In genomic region chr3:121156043-121156442, GRCm38 (mm10) we compare ENCODE assay signal across 13 mouse cellular contexts. TPM values are rescaled to one million over a fixed set of nuclear protein-coding genes. Genes with fewer than 3 reads are reported as not detected.
DNase-seq lines count a peak whose midpoint lies in the region; ATAC-seq and TF ChIP-seq lines count a peak whose summit lies in the region.
"Had no signal": no experiment of that assay in that cellular context is flagged by ENCODE, and none has a peak within 500 bp of the region (broad histone marks: within the 10 kb centered on the region; RNA-seq: fewer than 3 reads in every experiment).

No protein-coding gene starts in this region.

- no peak for TF ChIP-seq POLR2A in brain, embryonic 14.5 days (IDR thresholded peaks at IDR 0.05; ENCODE audit: borderline replicate concordance, extremely low read depth, insufficient read depth, insufficient read length, poor library complexity, severe bottlenecking)

- peak; percentile 87 for DNase-seq in brain, embryonic 14.5 days (ENCODE audit: low read depth)
- peak; percentile 25 for DNase-seq in hindbrain, embryonic 11.5 days (ENCODE audit: low spot score)
- DNase-seq in left cerebral cortex, postnatal 4 days, result no peak
- DNase-seq in lung, postnatal 36 days, result no peak
- DNase-seq in adrenal gland, postnatal 4 days (ENCODE audit: low spot score in 2 of 2), result no peak
- DNase-seq: kidney, postnatal 14 days; right cerebral cortex, postnatal 14 days had no signal

- H3K36me3 ChIP-seq in embryonic facial prominence, embryonic 12.5 days, result no peaks in the 10 kb centered on the region
- H3K36me3 ChIP-seq in hindbrain, embryonic 11.5 days (ENCODE audit: control insufficient read depth, insufficient read depth, low read length), result no peaks in the 10 kb centered on the region
- no peaks in the 10 kb centered on the region for H3K36me3 ChIP-seq in midbrain, embryonic 13.5 days
- H3K36me3 ChIP-seq: heart, embryonic 13.5 days had no signal

- ATAC-seq in embryonic facial prominence, embryonic 12.5 days (ENCODE audit: insufficient number of reproducible peaks, insufficient read depth, low FRiP score, low TSS enrichment), result no peak
- peak; percentile 34; the same call in 1 of the 2 replicates for ATAC-seq in hindbrain, embryonic 11.5 days (ENCODE audit: low FRiP score)
- no peak for ATAC-seq in midbrain, embryonic 13.5 days
- ATAC-seq: inflammation-experienced regulatory T-cells, adult 6 months; lung, postnatal 0 days had no signal

- TF ChIP-seq CTCF in brain, embryonic 14.5 days (IDR thresholded peaks at IDR 0.05; ENCODE audit: borderline replicate concordance, extremely low read depth, insufficient read depth, insufficient read length), result no peak

- no peak overlapping the region for H3K4me3 ChIP-seq in embryonic facial prominence, embryonic 12.5 days
- H3K4me3 ChIP-seq in hindbrain, embryonic 11.5 days (ENCODE audit: low read depth, low read length), result no peak overlapping the region
- 0 out of 2 replicates have a peak overlapping the region, but pooled peaks have one; percentile 4 for H3K4me3 ChIP-seq in midbrain, embryonic 13.5 days (replicated peaks)
- H3K4me3 ChIP-seq: heart, embryonic 13.5 days; myocyte had no signal

- H3K27ac ChIP-seq in embryonic facial prominence, embryonic 12.5 days, result no peak overlapping the region
- no peak overlapping the region for H3K27ac ChIP-seq in hindbrain, embryonic 11.5 days (ENCODE audit: low read depth, low read length)
- no peak overlapping the region for H3K27ac ChIP-seq in midbrain, embryonic 13.5 days
- H3K27ac ChIP-seq: heart, embryonic 13.5 days had no signal

- no peaks in the 10 kb centered on the region for H3K9me3 ChIP-seq in embryonic facial prominence, embryonic 12.5 days
- H3K9me3 ChIP-seq in hindbrain, embryonic 11.5 days (ENCODE audit: control insufficient read depth, low read length), result no peaks in the 10 kb centered on the region
- no peaks in the 10 kb centered on the region for H3K9me3 ChIP-seq in midbrain, embryonic 13.5 days
- H3K9me3 ChIP-seq: heart, embryonic 13.5 days had no signal

- WGBS in embryonic facial prominence, embryonic 12.5 days, result 17% methylated on average over 7 of the region's 7 CpGs
- 21% methylated on average over 7 of the region's 7 CpGs for WGBS in hindbrain, embryonic 11.5 days
- 15% methylated on average over 7 of the region's 7 CpGs for WGBS in midbrain, embryonic 13.5 days

- H3K4me1 ChIP-seq in embryonic facial prominence, embryonic 12.5 days, result peaks cover 24% of the 10 kb centered on the region
- H3K4me1 ChIP-seq in hindbrain, embryonic 11.5 days (replicated peaks; ENCODE audit: control insufficient read depth, insufficient read depth, low read length), result 0 out of 2 replicates have a peak, but pooled peaks cover 2% of the 10 kb centered on the region
- H3K4me1 ChIP-seq in midbrain, embryonic 13.5 days (replicated peaks), result peaks cover 17% of the 10 kb centered on the region

- H3K4me2 ChIP-seq in embryonic facial prominence, embryonic 12.5 days (replicated peaks), result peak overlapping the region; percentile 29
- H3K4me2 ChIP-seq in hindbrain, embryonic 11.5 days (replicated peaks; ENCODE audit: low read depth, low read length), result no peak overlapping the region
- H3K4me2 ChIP-seq in midbrain, embryonic 13.5 days (replicated peaks), result peak overlapping the region; percentile 42
- H3K4me2 ChIP-seq: heart, embryonic 13.5 days had no signal

- no peak overlapping the region for H3K9ac ChIP-seq in embryonic facial prominence, embryonic 12.5 days
- no peak overlapping the region for H3K9ac ChIP-seq in hindbrain, embryonic 11.5 days (ENCODE audit: low read depth, low read length)
- H3K9ac ChIP-seq in midbrain, embryonic 13.5 days (replicated peaks), result 0 out of 2 replicates have a peak overlapping the region, but pooled peaks have one; percentile 32
- H3K9ac ChIP-seq: heart, embryonic 13.5 days had no signal

- no peaks in the 10 kb centered on the region for H3K27me3 ChIP-seq in embryonic facial prominence, embryonic 12.5 days
- H3K27me3 ChIP-seq in hindbrain, embryonic 11.5 days (ENCODE audit: control insufficient read depth, insufficient read depth, low read length), result no peaks in the 10 kb centered on the region
- H3K27me3 ChIP-seq in midbrain, embryonic 13.5 days, result no peaks in the 10 kb centered on the region
- H3K27me3 ChIP-seq: heart, embryonic 13.5 days had no signal

- intact Hi-C loops in left cerebral cortex, postnatal 4 days (cut with DNase I), result no loop called here

RNA-seq across cellular contexts. Expression of gene Rwdd3, which starts 15.5 kb away (rescaled TPM):
- 7.2 and 8.6 TPM in 2 replicates for polyA plus RNA-seq in brain, embryonic 14.5 days (2012; rRNA removed)
- 6.7 and 8.6 TPM in 2 replicates for polyA plus RNA-seq in embryonic facial prominence, embryonic 12.5 days (2016; fragmentation: Nextera tagmentation; extraction: Ambion mirVana)
- 3.8 and 4.1 TPM in 2 replicates for polyA plus RNA-seq in hindbrain, embryonic 11.5 days (2014; fragmentation: Nextera tagmentation; extraction: Ambion mirVana)
- polyA plus RNA-seq in midbrain, embryonic 13.5 days (2015; fragmentation: Nextera tagmentation; extraction: Ambion mirVana), result 4.7 and 5.5 TPM in 2 replicates
- total RNA-seq in left cerebral cortex, postnatal 4 days (2021), result 10 to 100 TPM; 23.1 to 27.4 TPM
- total RNA-seq in adrenal gland, postnatal 4 days (2021), result 10 to 100 TPM; 21.3 to 26.4 TPM

Comparison
In these comparisons a context has a peak if more than half of its experiments do, and no peak if none do; other contexts are left out.
1. DNase-seq: peak in brain, embryonic 14.5 days (single experiment) and hindbrain, embryonic 11.5 days (single experiment); none in left cerebral cortex, postnatal 4 days (single experiment), lung, postnatal 36 days (single experiment) and adrenal gland, postnatal 4 days (0 of 2).